Mouse (Mus musculus) liver, embryonic 14.5 days (tissue): ENCODE measurements around the gene Ncoa7. TPM values are rescaled to one million over a fixed set of nuclear protein-coding genes. Genes with fewer than 3 reads are reported as not detected.

ENCODE experiments used
- ATAC-seq: fragments of 200-750 bp; cut with Nextera tagmentation; 2 replicates; pipeline ENCODE4 v1.8.0; 2017; ENCODE audit warnings: moderate number of reproducible peaks, mild to moderate bottlenecking, moderate library complexity; ENCODE audit not compliant: insufficient read depth
- DNase-seq, 3 experiments: peaks; one replicate each; pipeline ENCODE4 v3.0.0-alpha.2; 2012 to 2013; ENCODE audit warnings: low read depth in 3 of 3, low spot score in 3 of 3
- H3K27ac ChIP-seq: fragments of 300-500 bp; sonication (generic); 2 replicates; pipeline ENCODE4 v1.5.1; 2014; ENCODE audit warnings: moderate library complexity, mild to moderate bottlenecking, control low read depth, inconsistent platforms
- H3K27me3 ChIP-seq: fragments of 300-500 bp; sonication (generic); 2 replicates; pipeline ENCODE4 v1.6.1; 2014; ENCODE audit warnings: mild to moderate bottlenecking, low read length, moderate library complexity; ENCODE audit not compliant: control insufficient read depth, insufficient read depth
- H3K36me3 ChIP-seq: fragments of 300-500 bp; sonication (generic); replicated peaks from 2 replicates; pipeline ENCODE4 v1.6.1; 2014; ENCODE audit warnings: low read depth; ENCODE audit not compliant: control insufficient read depth, insufficient read depth
- H3K4me1 ChIP-seq, 2 experiments: fragments of 200-500 bp in 1 of 2; fragments of 300-500 bp in 1 of 2; sonication (generic) in 1 of 2; replicated peaks; 2 replicates each; pipeline ENCODE4 v1.6.1; 2012 to 2014; ENCODE audit warnings: antibody characterized with exemption in 1 of 2, inconsistent platforms in 1 of 2, low read length in 1 of 2; ENCODE audit not compliant: control insufficient read depth in 2 of 2, insufficient read depth in 2 of 2
- H3K4me2 ChIP-seq: fragments of 300-500 bp; sonication (generic); 2 replicates; pipeline ENCODE4 v1.6.1; 2014; ENCODE audit warnings: low read depth, mild to moderate bottlenecking, control low read depth, moderate library complexity
- H3K4me3 ChIP-seq, 2 experiments: fragments of 200-500 bp in 1 of 2; fragments of 300-500 bp in 1 of 2; sonication (generic) in 1 of 2; 2 replicates each; pipeline ENCODE4 v1.5.1; 2012 to 2014; ENCODE audit warnings: low read depth in 2 of 2, low read length in 2 of 2, mild to moderate bottlenecking in 2 of 2, control low read depth in 1 of 2, inconsistent platforms in 1 of 2, moderate library complexity in 1 of 2; ENCODE audit not compliant: insufficient read depth in 1 of 2
- H3K9ac ChIP-seq: fragments of 300-500 bp; sonication (generic); replicated peaks from 2 replicates; pipeline ENCODE4 v1.6.1; 2014; ENCODE audit warnings: mild to moderate bottlenecking, control low read depth, moderate library complexity
- H3K9me3 ChIP-seq: fragments of 300-500 bp; sonication (generic); 2 replicates; pipeline ENCODE4 v1.6.1; 2016; ENCODE audit warnings: low read length, mixed read lengths; ENCODE audit not compliant: control insufficient read depth
- CTCF ChIP-seq: IDR thresholded peaks from 2 replicates; pipeline ENCODE4 v1.5.1; 2016; ENCODE audit warnings: antibody characterized with exemption, low read depth, control low read depth
- EP300 ChIP-seq: IDR thresholded peaks from 2 replicates; pipeline ENCODE4 v1.6.1; 2016; ENCODE audit warnings: antibody characterized with exemption, low read depth
- WGBS: fragments of 180-500 bp; shearing (Covaris S2); extraction: QIAGEN DNeasy Blood & Tissue Kit; methylation state at CpG from one replicate; pipeline ENCODE4 v1.1.7; 2014; ENCODE audit not compliant: insufficient replicate concordance; 5-methylcytosine and 5-hydroxymethylcytosine counted together
- polyA plus RNA-seq, 2 experiments: library from polyadenylated mRNA; depleted of rRNA in 1 of 2; stranded (reverse) in 1 of 2; unstranded in 1 of 2; fragments of >200 nt; fragmentation: Nextera tagmentation in 1 of 2; extraction: Ambion mirVana in 1 of 2; gene quantifications; 2 replicates each; pipeline versions ENCODE4 v1.2.1 to v1.2.3; 2012 to 2014

The Ncoa7 gene
- polyA plus RNA-seq, 2 experiments: 7.7 to 10.6 TPM

- DNase-seq: no peak
- Histone ChIP-seq H3K9ac (no peak overlapping the region), H3K4me2 (no peak overlapping the region), H3K27ac (no peak overlapping the region), H3K4me1 (peaks cover 0 to 3% of the 10 kb centered on the region in 2 experiments; a peak in 2 of 4 replicates), H3K27me3 (no peaks in the 10 kb centered on the region), H3K36me3 (peaks cover 6% of the 10 kb centered on the region), H3K9me3 (no peaks in the 10 kb centered on the region), H3K4me3 (no peak overlapping the region)
- 97% methylated on average over 2 of the region's 2 CpGs for WGBS
- TF ChIP-seq EP300: no peak
- TF ChIP-seq CTCF: no peak
- ATAC-seq: no peak
Observed at GRCm38 (mm10) chr10:30774396-30774795, 28.7 kb downstream of the Ncoa7 start.

GRCm38 (mm10) chr10:30773181-30773580, 29.9 kb downstream of the Ncoa7 start:
- Histone ChIP-seq H3K9me3 (no peaks in the 10 kb centered on the region), H3K4me1 (peaks cover 0 to under 1% of the 10 kb centered on the region in 2 experiments; a peak in 2 of 4 replicates), H3K27me3 (no peaks in the 10 kb centered on the region), H3K4me3 (no peak overlapping the region), H3K36me3 (peaks cover 6% of the 10 kb centered on the region), H3K27ac (no peak overlapping the region), H3K4me2 (no peak overlapping the region), H3K9ac (no peak overlapping the region; the same call in 1 of the 2 replicates)
- DNase-seq (no peak), ATAC-seq (no peak)
- WGBS: 76% methylated on average over 5 of the region's 5 CpGs
- TF ChIP-seq CTCF (no peak), EP300 (no peak)

- Histone ChIP-seq H3K4me2 (no peak overlapping the region), H3K4me3 (no peak overlapping the region), H3K27me3 (no peaks in the 10 kb centered on the region), H3K9ac (no peak overlapping the region), H3K27ac (no peak overlapping the region), H3K9me3 (no peaks in the 10 kb centered on the region), H3K4me1 (no peaks in the 10 kb centered on the region; a peak in 1 of 4 replicates), H3K36me3 (peaks cover 6% of the 10 kb centered on the region)
- ATAC-seq: no peak
- no peak for DNase-seq
- TF ChIP-seq CTCF: no peak
- TF ChIP-seq EP300: no peak
- 71% methylated on average over 5 of the region's 5 CpGs for WGBS
Observed at GRCm38 (mm10) chr10:30771417-30772158, 31.5 kb downstream of the Ncoa7 start.

GRCm38 (mm10) chr10:30768820-30769219, 34.3 kb downstream of the Ncoa7 start:
- DNase-seq: no peak
- ATAC-seq: no peak
- no peak overlapping the region for H3K9ac ChIP-seq

GRCm38 (mm10) chr10:30768250-30768649, 34.9 kb downstream of the Ncoa7 start:
- peaks cover 15 to 17% of the 10 kb centered on the region in 2 experiments for H3K4me1 ChIP-seq
- no peaks in the 10 kb centered on the region for H3K27me3 ChIP-seq
- no peaks in the 10 kb centered on the region for H3K9me3 ChIP-seq
- no peak for DNase-seq
- no peak overlapping the region for H3K4me2 ChIP-seq
- 76% methylated on average over 3 of the region's 3 CpGs for WGBS
- no peak overlapping the region for H3K9ac ChIP-seq
- H3K36me3 ChIP-seq: peaks cover 9% of the 10 kb centered on the region
- no peak overlapping the region for H3K27ac ChIP-seq
- no peak for ATAC-seq
- no peak for TF ChIP-seq CTCF
- no peak overlapping the region for H3K4me3 ChIP-seq

More at GRCm38 (mm10) chr10:30768820-30769219, 34.3 kb downstream of the Ncoa7 start:
- H3K27ac ChIP-seq: no peak overlapping the region
- H3K4me2 ChIP-seq: no peak overlapping the region
- WGBS: 75% methylated on average over 1 of the region's 1 CpGs
- no peak overlapping the region for H3K4me3 ChIP-seq
- H3K36me3 ChIP-seq: peaks cover 9% of the 10 kb centered on the region
- no peaks in the 10 kb centered on the region for H3K9me3 ChIP-seq
- TF ChIP-seq CTCF (no peak), EP300 (no peak)
- peaks cover 11 to 13% of the 10 kb centered on the region in 2 experiments for H3K4me1 ChIP-seq
- no peaks in the 10 kb centered on the region for H3K27me3 ChIP-seq
